Mouse (Mus musculus): ENCODE measurements around the gene Chrne.

GRCm38 (mm10) chr11:70580921-70581320, 38.1 kb downstream of the Chrne start:
- TF ChIP-seq POLR2A (IDR thresholded peaks at IDR 0.05; ENCODE audit: borderline replicate concordance, extremely low read depth, low read depth, low read length), result no peak
- TF ChIP-seq CTCF (IDR thresholded peaks at IDR 0.05; ENCODE audit: insufficient read depth, low read length), result no peak

All from lung, adult 2 months (tissue).